Mouse (Mus musculus) intestine, postnatal 0 days (tissue): ENCODE data around the gene Tfam. TPM values are rescaled to one million over a fixed set of nuclear protein-coding genes. Genes with fewer than 3 reads are reported as not detected.

Source experiments
- ATAC-seq: fragments of 200-750 bp; cut with Nextera tagmentation; 2 replicates; pipeline ENCODE4 v1.8.0; 2017; ENCODE audit warnings: mild to moderate bottlenecking, moderate TSS enrichment, moderate library complexity
- H3K27ac ChIP-seq: fragments of 300-500 bp; sonication (generic); 2 replicates; pipeline ENCODE4 v1.5.1; 2014; ENCODE audit warnings: mild to moderate bottlenecking, low read depth, low read length, moderate library complexity
- H3K27me3 ChIP-seq: fragments of 300-500 bp; sonication (generic); replicated peaks from 2 replicates; pipeline ENCODE4 v1.6.1; 2014; ENCODE audit warnings: low read length, mixed read lengths; ENCODE audit not compliant: control insufficient read depth, insufficient read depth
- H3K36me3 ChIP-seq: fragments of 300-500 bp; sonication (generic); 2 replicates; pipeline ENCODE4 v1.6.1; 2014; ENCODE audit warnings: mild to moderate bottlenecking, moderate library complexity; ENCODE audit not compliant: control insufficient read depth, insufficient read depth
- H3K4me1 ChIP-seq: fragments of 300-500 bp; sonication (generic); replicated peaks from 2 replicates; pipeline ENCODE4 v1.6.1; 2014; ENCODE audit warnings: antibody characterized with exemption, low read length, mixed read lengths; ENCODE audit not compliant: control insufficient read depth, insufficient read depth
- H3K4me2 ChIP-seq: fragments of 300-500 bp; sonication (generic); replicated peaks from 2 replicates; pipeline ENCODE4 v1.6.1; 2014; ENCODE audit warnings: low read depth, mild to moderate bottlenecking, moderate library complexity
- H3K4me3 ChIP-seq: fragments of 300-500 bp; sonication (generic); 2 replicates; pipeline ENCODE4 v1.5.1; 2014; ENCODE audit warnings: low read depth, low read length
- H3K9ac ChIP-seq: fragments of 300-500 bp; sonication (generic); 2 replicates; pipeline ENCODE4 v1.6.1; 2014; ENCODE audit warnings: mild to moderate bottlenecking, low read depth, low read length
- H3K9me3 ChIP-seq: fragments of 300-500 bp; sonication (generic); 2 replicates; pipeline ENCODE4 v1.6.1; 2016; ENCODE audit warnings: mixed run types; ENCODE audit not compliant: control insufficient read depth
- CTCF ChIP-seq: sonication (generic); IDR thresholded peaks from 2 replicates; pipeline ENCODE4 v1.5.1; 2016; ENCODE audit warnings: low read depth, mild to moderate bottlenecking, control low read depth, antibody characterized with exemption, moderate library complexity
- WGBS: fragments of 180-500 bp; shearing (Covaris S2); extraction: QIAGEN DNeasy Blood & Tissue Kit; methylation state at CpG from one replicate; pipeline ENCODE4 v1.1.7; 2014; 5-methylcytosine and 5-hydroxymethylcytosine counted together
- polyA plus RNA-seq: library from polyadenylated mRNA; unstranded; fragments of >200 nt; fragmentation: Nextera tagmentation; extraction: Ambion mirVana; gene quantifications from 2 replicates; pipeline ENCODE4 v1.2.1, GENCODE M21; 2015

Tfam gene
- polyA plus RNA-seq, 1 experiment from 2014 or later, result 37.7 TPM

DNA sequence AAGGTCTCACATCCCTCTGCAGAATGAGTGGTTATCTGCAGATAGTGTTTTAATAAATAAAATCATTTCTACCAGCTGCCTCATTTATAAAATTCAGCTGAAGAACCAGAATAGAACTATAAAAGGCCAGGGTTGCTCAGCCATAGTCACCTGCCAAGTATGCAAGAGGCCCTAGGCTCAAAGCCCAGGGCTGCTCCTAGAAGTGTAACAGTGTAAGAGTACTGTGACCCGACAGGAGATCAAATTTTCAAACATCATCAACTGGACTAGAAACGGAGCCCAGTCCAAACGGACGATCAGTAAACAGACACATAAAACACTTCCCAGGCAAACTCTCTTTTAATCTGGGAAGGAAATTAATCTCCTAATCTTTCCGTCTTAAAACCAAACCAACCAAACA lies 13.8 kb upstream of the Tfam start:
- no peak for ATAC-seq
- H3K4me3 ChIP-seq, result no peak overlapping the region
- TF ChIP-seq CTCF, result no peak
- no peak overlapping the region for H3K9ac ChIP-seq
- no peaks in the 10 kb centered on the region for H3K27me3 ChIP-seq
- no peaks in the 10 kb centered on the region for H3K9me3 ChIP-seq
- H3K4me1 ChIP-seq, result no peaks in the 10 kb centered on the region
- 58% methylated on average over 5 of the region's 5 CpGs for WGBS
- H3K27ac ChIP-seq, result no peak overlapping the region
- no peak overlapping the region for H3K4me2 ChIP-seq
- H3K36me3 ChIP-seq, result peaks cover 8% of the 10 kb centered on the region; the same call in 1 of the 2 replicates

GRCm38 (mm10) chr10:71251256-71251655 lies 13.2 kb upstream of the Tfam start:
- no peak for ATAC-seq
- Histone ChIP-seq H3K4me2 (no peak overlapping the region), H3K27ac (no peak overlapping the region), H3K9ac (no peak overlapping the region), H3K9me3 (no peaks in the 10 kb centered on the region), H3K4me1 (no peaks in the 10 kb centered on the region), H3K4me3 (no peak overlapping the region), H3K27me3 (no peaks in the 10 kb centered on the region), H3K36me3 (peaks cover 8% of the 10 kb centered on the region; the same call in 1 of the 2 replicates)
- 92% methylated on average over 5 of the region's 5 CpGs for WGBS
- TF ChIP-seq CTCF, result no peak

GRCm38 (mm10) chr10:71250472-71250871 lies 12.4 kb upstream of the Tfam start:
- no peak overlapping the region for H3K4me3 ChIP-seq
- H3K4me2 ChIP-seq, result no peak overlapping the region
- no peak overlapping the region for H3K9ac ChIP-seq
- no peaks in the 10 kb centered on the region for H3K9me3 ChIP-seq
- peaks cover 5% of the 10 kb centered on the region; the same call in 1 of the 2 replicates for H3K36me3 ChIP-seq
- no peaks in the 10 kb centered on the region for H3K4me1 ChIP-seq
- no peak for ATAC-seq
- H3K27ac ChIP-seq, result no peak overlapping the region
- 83% methylated on average over 17 of the region's 17 CpGs for WGBS
- no peak for TF ChIP-seq CTCF
- no peaks in the 10 kb centered on the region for H3K27me3 ChIP-seq

- TF ChIP-seq CTCF, result no peak
- Histone ChIP-seq H3K4me2 (no peak overlapping the region), H3K9ac (no peak overlapping the region), H3K4me1 (no peaks in the 10 kb centered on the region), H3K36me3 (peaks cover 1% of the 10 kb centered on the region; the same call in 1 of the 2 replicates), H3K27me3 (no peaks in the 10 kb centered on the region), H3K9me3 (no peaks in the 10 kb centered on the region), H3K4me3 (no peak overlapping the region), H3K27ac (no peak overlapping the region)
- ATAC-seq, result no peak
- 73% methylated on average over 10 of the region's 10 CpGs for WGBS
These were observed 11.2 kb upstream of the Tfam start for GRCm38 (mm10) chr10:71249086-71249880.

DNA sequence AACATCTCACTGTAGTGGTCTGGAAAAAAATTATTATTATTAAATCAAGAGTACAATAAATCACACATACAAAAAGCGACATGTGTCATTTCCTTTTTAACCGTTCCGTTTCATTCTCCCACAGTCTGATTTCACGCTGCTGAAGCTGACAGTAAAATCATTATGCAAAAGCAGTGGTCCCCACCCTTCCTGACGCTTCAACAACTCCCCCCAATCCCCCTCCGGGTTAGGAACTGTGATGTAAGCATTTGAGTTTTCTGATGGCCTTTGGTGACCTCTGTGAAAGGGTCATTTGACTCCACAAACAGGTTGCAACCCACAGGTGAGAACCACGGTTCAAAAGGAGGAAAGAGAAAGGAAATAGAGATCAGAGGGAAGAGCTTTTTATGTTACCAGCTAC lies 8.9 kb upstream of the Tfam start:
- H3K27ac ChIP-seq, result no peak overlapping the region
- H3K4me3 ChIP-seq, result no peak overlapping the region
- no peaks in the 10 kb centered on the region for H3K9me3 ChIP-seq
- no peak for ATAC-seq
- H3K9ac ChIP-seq, result no peak overlapping the region
- H3K27me3 ChIP-seq, result no peaks in the 10 kb centered on the region
- TF ChIP-seq CTCF, result no peak
- H3K36me3 ChIP-seq, result no peaks in the 10 kb centered on the region
- H3K4me1 ChIP-seq, result no peaks in the 10 kb centered on the region
- no peak overlapping the region for H3K4me2 ChIP-seq
- WGBS, result 31% methylated on average over 7 of the region's 7 CpGs

DNA sequence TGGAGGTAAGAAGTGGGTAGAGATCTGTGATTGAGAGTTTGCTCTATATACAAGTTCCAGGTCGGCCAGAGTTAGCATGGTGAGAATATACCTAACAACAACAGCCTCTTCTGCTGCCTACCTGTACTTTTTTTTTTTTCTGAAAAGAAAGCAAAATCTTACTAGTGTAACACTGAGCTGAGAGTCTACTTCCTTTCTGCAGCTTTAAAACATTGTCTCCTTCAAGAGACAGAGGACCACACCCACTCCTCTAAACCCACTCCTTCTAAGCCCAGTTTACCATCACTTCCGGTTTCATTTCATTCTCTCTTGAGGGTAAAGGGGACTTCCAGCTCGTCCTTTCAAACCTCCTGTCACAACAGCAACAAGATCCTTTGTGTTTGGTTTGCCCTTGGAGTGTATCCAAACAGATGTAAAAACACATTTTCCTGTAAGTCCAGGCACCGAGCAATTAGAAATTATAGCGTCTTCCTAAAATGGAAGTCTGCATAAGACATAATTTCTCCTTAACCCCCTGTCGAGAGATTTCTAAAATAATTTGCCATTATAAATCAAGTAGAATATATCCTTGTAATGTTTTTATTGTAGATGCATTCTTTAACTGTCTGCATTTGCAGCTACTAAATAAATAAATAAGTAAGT lies 1.5 kb upstream of the Tfam start:
- 49% methylated on average over 6 of the region's 6 CpGs for WGBS
- Histone ChIP-seq H3K27me3 (no peaks in the 10 kb centered on the region), H3K4me1 (no peaks in the 10 kb centered on the region), H3K9me3 (no peaks in the 10 kb centered on the region), H3K27ac (no peak overlapping the region), H3K4me2 (peak overlapping the region; percentile 35), H3K4me3 (peak overlapping the region; percentile 14; the same call in 1 of the 2 replicates), H3K9ac (no peak overlapping the region), H3K36me3 (0 out of 2 replicates have a peak, but pooled peaks cover 9% of the 10 kb centered on the region)
- ATAC-seq, result no peak
- no peak for TF ChIP-seq CTCF
